Mouse (Mus musculus) embryonic facial prominence, embryonic 11.5 days (tissue): Measurements from ENCODE around the gene Bdp1. TPM values are rescaled to one million over a fixed set of nuclear protein-coding genes. Genes with fewer than 3 reads are reported as not detected.
A peak's percentile ranks its signal among the peaks of the same experiment; 100 is the strongest.

Experiments
- ATAC-seq: fragments of 200-750 bp; cut with Nextera tagmentation; replicated peaks from 2 replicates; pipeline ENCODE4 v1.8.0; 2017; ENCODE audit warnings: low read depth; ENCODE audit not compliant: insufficient number of reproducible peaks, low FRiP score, low TSS enrichment
- DNase-seq: peaks from one replicate; pipeline ENCODE4 v3.0.0-alpha.2; 2015; ENCODE audit warnings: low spot score
- H3K27ac ChIP-seq: fragments of 300-500 bp; sonication (generic); replicated peaks from 2 replicates; pipeline ENCODE4 v1.5.1; 2014; ENCODE audit warnings: mild to moderate bottlenecking, low read depth, low read length, control low read depth
- H3K27me3 ChIP-seq: fragments of 300-500 bp; sonication (generic); 2 replicates; pipeline ENCODE4 v1.6.1; 2014; ENCODE audit warnings: mild to moderate bottlenecking, low read length, moderate library complexity, mixed read lengths; ENCODE audit not compliant: control insufficient read depth, insufficient read depth
- H3K36me3 ChIP-seq: fragments of 300-500 bp; sonication (generic); replicated peaks from 2 replicates; pipeline ENCODE4 v1.6.1; 2014; ENCODE audit warnings: low read depth, mild to moderate bottlenecking, low read length, moderate library complexity, mixed read lengths; ENCODE audit not compliant: control insufficient read depth, insufficient read depth
- H3K4me1 ChIP-seq: fragments of 300-500 bp; sonication (generic); 2 replicates; pipeline ENCODE4 v1.6.1; 2014; ENCODE audit warnings: low read length, mixed read lengths; ENCODE audit not compliant: control insufficient read depth, insufficient read depth
- H3K4me2 ChIP-seq: fragments of 300-500 bp; sonication (generic); 2 replicates; pipeline ENCODE4 v1.6.1; 2014; ENCODE audit warnings: low read depth, mild to moderate bottlenecking, control low read depth, low read length, moderate library complexity
- H3K4me3 ChIP-seq: fragments of 300-500 bp; sonication (generic); 2 replicates; pipeline ENCODE4 v1.5.1; 2014; ENCODE audit warnings: low read depth, low read length, control low read depth
- H3K9ac ChIP-seq: fragments of 300-500 bp; sonication (generic); replicated peaks from 2 replicates; pipeline ENCODE4 v1.6.1; 2014; ENCODE audit warnings: mild to moderate bottlenecking, control low read depth, low read length
- H3K9me3 ChIP-seq: fragments of 300-500 bp; sonication (generic); replicated peaks from 2 replicates; pipeline ENCODE4 v1.6.1; 2016; ENCODE audit warnings: mild to moderate bottlenecking, low read length, inconsistent platforms, mixed read lengths; ENCODE audit not compliant: control insufficient read depth
- WGBS: fragments of 180-500 bp; shearing (Covaris S2); extraction: QIAGEN DNeasy Blood & Tissue Kit; methylation state at CpG from one replicate; pipeline ENCODE4 v1.1.7; 2014; 5-methylcytosine and 5-hydroxymethylcytosine counted together
- polyA plus RNA-seq: library from polyadenylated mRNA; unstranded; fragments of >200 nt; fragmentation: Nextera tagmentation; extraction: Ambion mirVana; gene quantifications from 2 replicates; pipeline ENCODE4 v1.2.1, GENCODE M21; 2014

The Bdp1 gene
- polyA plus RNA-seq, 1 experiment from 2014 or later: 19.2 TPM

- no peak overlapping the region for H3K9ac ChIP-seq
- H3K9me3 ChIP-seq: no peaks in the 10 kb centered on the region
- H3K4me1 ChIP-seq: no peaks in the 10 kb centered on the region
- no peak overlapping the region for H3K27ac ChIP-seq
- no peak overlapping the region for H3K4me3 ChIP-seq
- no peak overlapping the region for H3K4me2 ChIP-seq
- 86% methylated on average over 9 of the region's 9 CpGs for WGBS
- H3K27me3 ChIP-seq: no peaks in the 10 kb centered on the region
- no peak for DNase-seq
- no peaks in the 10 kb centered on the region for H3K36me3 ChIP-seq
- no peak for ATAC-seq
These were observed 87.0 kb downstream of the Bdp1 start for GRCm38 (mm10) chr13:100016891-100017290.

GRCm38 (mm10) chr13:100015937-100016336 lies 87.9 kb downstream of the Bdp1 start:
- H3K9ac ChIP-seq: peak overlapping the region; percentile 69
- no peaks in the 10 kb centered on the region for H3K27me3 ChIP-seq
- WGBS: 18% methylated on average over 8 of the region's 8 CpGs
- ATAC-seq (peak; percentile 21; the same call in 1 of the 2 replicates), DNase-seq (no peak)
- H3K9me3 ChIP-seq: no peaks in the 10 kb centered on the region
- peak overlapping the region; percentile 82 for H3K4me2 ChIP-seq
- no peak overlapping the region for H3K27ac ChIP-seq
- no peaks in the 10 kb centered on the region for H3K4me1 ChIP-seq
- no peaks in the 10 kb centered on the region for H3K36me3 ChIP-seq
- peak overlapping the region; percentile 77 for H3K4me3 ChIP-seq

GRCm38 (mm10) chr13:100014906-100015895 lies 88.7 kb downstream of the Bdp1 start, which contains the start of gene Mccc2:
Gene Mccc2, minus strand, starts transcription at chr13:100015639.
- Histone ChIP-seq H3K27me3 (no peaks in the 10 kb centered on the region), H3K4me1 (no peaks in the 10 kb centered on the region), H3K4me2 (peak within 1 kb of the TSS; percentile 82), H3K9ac (peak within 1 kb of the TSS; percentile 82), H3K27ac (no peak within 1 kb of the TSS; the same call in 1 of the 2 replicates), H3K4me3 (peak within 1 kb of the TSS; percentile 77), H3K9me3 (no peaks in the 10 kb centered on the region), H3K36me3 (no peaks in the 10 kb centered on the region)
- peak; percentile 100 for ATAC-seq
- 5% methylated on average over 45 of the region's 47 CpGs for WGBS
- peak; percentile 94 for DNase-seq

GRCm38 (mm10) chr13:100005911-100006496 lies 97.9 kb downstream of the Bdp1 start:
- H3K27ac ChIP-seq: no peak overlapping the region
- H3K4me2 ChIP-seq: no peak overlapping the region
- H3K4me1 ChIP-seq: no peaks in the 10 kb centered on the region
- no peaks in the 10 kb centered on the region for H3K9me3 ChIP-seq
- DNase-seq (no peak), ATAC-seq (no peak)
- no peak overlapping the region for H3K9ac ChIP-seq
- 93% methylated on average over 12 of the region's 12 CpGs for WGBS
- no peak overlapping the region for H3K4me3 ChIP-seq
- no peaks in the 10 kb centered on the region for H3K36me3 ChIP-seq
- H3K27me3 ChIP-seq: no peaks in the 10 kb centered on the region

- Histone ChIP-seq H3K9ac (no peak overlapping the region), H3K9me3 (no peaks in the 10 kb centered on the region), H3K27ac (no peak overlapping the region), H3K4me3 (no peak overlapping the region), H3K4me2 (no peak overlapping the region), H3K27me3 (no peaks in the 10 kb centered on the region), H3K36me3 (no peaks in the 10 kb centered on the region), H3K4me1 (no peaks in the 10 kb centered on the region)
- peak; percentile 77 for DNase-seq
- ATAC-seq: no peak
- 39% methylated on average over 5 of the region's 5 CpGs for WGBS
These were observed 102.1 kb downstream of the Bdp1 start for GRCm38 (mm10) chr13:100001790-100002196.

- H3K27me3 ChIP-seq: no peaks in the 10 kb centered on the region
- WGBS: 92% methylated on average over 3 of the region's 3 CpGs
- no peaks in the 10 kb centered on the region for H3K36me3 ChIP-seq
- ATAC-seq (no peak), DNase-seq (no peak)
- no peak overlapping the region for H3K4me2 ChIP-seq
- no peak overlapping the region for H3K4me3 ChIP-seq
- no peaks in the 10 kb centered on the region for H3K4me1 ChIP-seq
- no peak overlapping the region for H3K9ac ChIP-seq
- H3K27ac ChIP-seq: no peak overlapping the region
- H3K9me3 ChIP-seq: no peaks in the 10 kb centered on the region
These were observed 104.8 kb downstream of the Bdp1 start for GRCm38 (mm10) chr13:99999078-99999477.

- no peak for ATAC-seq
- no peak overlapping the region for H3K4me2 ChIP-seq
- DNase-seq: no peak
- H3K9me3 ChIP-seq: no peaks in the 10 kb centered on the region
- H3K4me1 ChIP-seq: no peaks in the 10 kb centered on the region
- H3K36me3 ChIP-seq: no peaks in the 10 kb centered on the region
- H3K27me3 ChIP-seq: no peaks in the 10 kb centered on the region
- no peak overlapping the region for H3K4me3 ChIP-seq
- no peak overlapping the region for H3K27ac ChIP-seq
- WGBS: 89% methylated on average over 3 of the region's 3 CpGs
- H3K9ac ChIP-seq: no peak overlapping the region
These were observed 105.8 kb downstream of the Bdp1 start for GRCm38 (mm10) chr13:99998099-99998498.

- H3K9ac ChIP-seq: no peak overlapping the region
- ATAC-seq: no peak
- no peaks in the 10 kb centered on the region for H3K27me3 ChIP-seq
- 92% methylated on average over 4 of the region's 4 CpGs for WGBS
- no peak overlapping the region for H3K4me2 ChIP-seq
- H3K27ac ChIP-seq: no peak overlapping the region
- H3K9me3 ChIP-seq: no peaks in the 10 kb centered on the region
- H3K36me3 ChIP-seq: no peaks in the 10 kb centered on the region; the same call in none of the 2 replicates
- no peak overlapping the region for H3K4me3 ChIP-seq
- DNase-seq: no peak
- H3K4me1 ChIP-seq: no peaks in the 10 kb centered on the region
These were observed 114.3 kb downstream of the Bdp1 start for GRCm38 (mm10) chr13:99989592-99989991.
